Mouse (Mus musculus) intestine, postnatal 0 days (tissue): ENCODE measurements around the gene Wdr60. TPM values are rescaled to one million over a fixed set of nuclear protein-coding genes. Genes with fewer than 3 reads are reported as not detected.

ENCODE experiments used
- ATAC-seq: fragments of 200-750 bp; cut with Nextera tagmentation; 2 replicates; pipeline ENCODE4 v1.8.0; 2017; ENCODE audit warnings: mild to moderate bottlenecking, moderate TSS enrichment, moderate library complexity
- H3K27ac ChIP-seq: fragments of 300-500 bp; sonication (generic); 2 replicates; pipeline ENCODE4 v1.5.1; 2014; ENCODE audit warnings: mild to moderate bottlenecking, low read depth, low read length, moderate library complexity
- H3K27me3 ChIP-seq: fragments of 300-500 bp; sonication (generic); replicated peaks from 2 replicates; pipeline ENCODE4 v1.6.1; 2014; ENCODE audit warnings: low read length, mixed read lengths; ENCODE audit not compliant: control insufficient read depth, insufficient read depth
- H3K36me3 ChIP-seq: fragments of 300-500 bp; sonication (generic); 2 replicates; pipeline ENCODE4 v1.6.1; 2014; ENCODE audit warnings: mild to moderate bottlenecking, moderate library complexity; ENCODE audit not compliant: control insufficient read depth, insufficient read depth
- H3K4me1 ChIP-seq: fragments of 300-500 bp; sonication (generic); replicated peaks from 2 replicates; pipeline ENCODE4 v1.6.1; 2014; ENCODE audit warnings: antibody characterized with exemption, low read length, mixed read lengths; ENCODE audit not compliant: control insufficient read depth, insufficient read depth
- H3K4me2 ChIP-seq: fragments of 300-500 bp; sonication (generic); replicated peaks from 2 replicates; pipeline ENCODE4 v1.6.1; 2014; ENCODE audit warnings: low read depth, mild to moderate bottlenecking, moderate library complexity
- H3K4me3 ChIP-seq: fragments of 300-500 bp; sonication (generic); 2 replicates; pipeline ENCODE4 v1.5.1; 2014; ENCODE audit warnings: low read depth, low read length
- H3K9ac ChIP-seq: fragments of 300-500 bp; sonication (generic); 2 replicates; pipeline ENCODE4 v1.6.1; 2014; ENCODE audit warnings: mild to moderate bottlenecking, low read depth, low read length
- H3K9me3 ChIP-seq: fragments of 300-500 bp; sonication (generic); 2 replicates; pipeline ENCODE4 v1.6.1; 2016; ENCODE audit warnings: mixed run types; ENCODE audit not compliant: control insufficient read depth
- CTCF ChIP-seq: sonication (generic); IDR thresholded peaks from 2 replicates; pipeline ENCODE4 v1.5.1; 2016; ENCODE audit warnings: low read depth, mild to moderate bottlenecking, control low read depth, antibody characterized with exemption, moderate library complexity
- WGBS: fragments of 180-500 bp; shearing (Covaris S2); extraction: QIAGEN DNeasy Blood & Tissue Kit; methylation state at CpG from one replicate; pipeline ENCODE4 v1.1.7; 2014; 5-methylcytosine and 5-hydroxymethylcytosine counted together
- polyA plus RNA-seq: library from polyadenylated mRNA; unstranded; fragments of >200 nt; fragmentation: Nextera tagmentation; extraction: Ambion mirVana; gene quantifications from 2 replicates; pipeline ENCODE4 v1.2.1, GENCODE M21; 2015

Wdr60 gene
- polyA plus RNA-seq, 1 experiment from 2014 or later, result 4.4 TPM

DNA sequence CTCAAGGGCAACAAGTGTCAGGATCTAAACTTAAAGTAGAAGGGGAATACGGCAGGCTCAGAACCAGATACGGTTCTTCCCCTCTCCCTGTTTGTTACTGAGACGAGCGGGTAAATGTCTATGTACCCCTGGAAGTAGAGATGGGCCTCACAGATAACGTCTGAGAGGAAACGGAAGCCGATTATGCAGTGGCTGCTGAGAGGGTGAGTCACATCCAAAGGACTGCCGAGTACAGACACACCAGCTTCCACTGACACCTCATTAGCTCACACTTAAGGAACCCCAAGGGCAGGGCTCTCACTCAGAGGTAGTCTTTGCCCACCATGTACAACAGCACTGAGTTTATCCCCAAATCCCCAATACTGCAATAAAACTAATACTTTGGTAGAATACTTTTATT, 8.2 kb downstream of the Wdr60 start:
- no peaks in the 10 kb centered on the region for H3K4me1 ChIP-seq
- no peaks in the 10 kb centered on the region for H3K9me3 ChIP-seq
- TF ChIP-seq CTCF, result no peak
- WGBS, result 51% methylated on average over 8 of the region's 8 CpGs
- H3K27me3 ChIP-seq, result no peaks in the 10 kb centered on the region
- no peak for ATAC-seq
- H3K4me3 ChIP-seq, result no peak overlapping the region
- no peak overlapping the region for H3K27ac ChIP-seq
- H3K36me3 ChIP-seq, result peaks cover 4% of the 10 kb centered on the region; the same call in 1 of the 2 replicates
- no peak overlapping the region for H3K9ac ChIP-seq
- H3K4me2 ChIP-seq, result no peak overlapping the region

DNA sequence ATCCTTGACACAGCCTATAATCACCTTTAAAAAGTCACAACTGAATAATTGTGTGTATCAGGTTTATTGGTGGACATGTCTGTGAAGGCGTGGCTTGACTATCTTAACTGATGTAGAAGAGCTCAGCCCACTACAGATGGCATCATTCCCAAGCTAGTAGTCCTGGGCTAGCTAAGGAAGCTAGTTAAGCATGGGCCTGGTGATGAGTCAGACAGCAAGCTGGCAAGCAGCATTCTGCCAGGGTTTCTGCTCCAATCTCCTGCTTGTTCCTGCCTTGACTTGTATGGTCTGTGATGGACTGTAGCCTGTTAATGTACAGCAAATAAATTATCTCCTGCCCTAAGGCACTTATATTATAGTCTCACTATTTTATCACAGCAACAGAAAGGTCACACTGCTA, 18.2 kb downstream of the Wdr60 start:
- no peak for ATAC-seq
- no peak for TF ChIP-seq CTCF
- no peaks in the 10 kb centered on the region for H3K9me3 ChIP-seq
- no peak overlapping the region for H3K9ac ChIP-seq
- no peak overlapping the region for H3K4me2 ChIP-seq
- no peak overlapping the region for H3K27ac ChIP-seq
- no peaks in the 10 kb centered on the region for H3K27me3 ChIP-seq
- WGBS, result 95% methylated on average over 1 of the region's 1 CpGs
- H3K4me1 ChIP-seq, result no peaks in the 10 kb centered on the region
- H3K4me3 ChIP-seq, result no peak overlapping the region
- H3K36me3 ChIP-seq, result peaks cover 18% of the 10 kb centered on the region; the same call in 1 of the 2 replicates

DNA sequence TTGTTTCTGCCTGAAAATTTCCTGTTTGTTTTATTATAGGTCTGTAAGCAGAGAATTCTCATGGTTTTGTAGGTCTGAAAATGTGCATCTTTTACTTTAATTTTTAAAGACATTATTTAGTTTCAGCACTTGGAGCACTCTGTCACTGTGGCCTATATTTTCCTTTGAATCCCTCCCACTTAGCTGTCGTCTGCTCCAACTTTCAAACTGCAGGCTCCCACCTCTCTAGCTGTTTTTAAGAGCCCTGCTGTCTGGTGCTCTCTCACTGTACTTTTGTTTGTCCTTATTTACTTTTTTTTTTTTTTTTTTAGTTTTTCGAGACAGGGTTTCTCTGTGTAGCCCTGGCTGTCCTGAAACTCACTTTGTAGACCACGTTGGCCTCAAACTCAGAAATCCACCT, 24.0 kb downstream of the Wdr60 start:
- Histone ChIP-seq H3K27ac (no peak overlapping the region), H3K4me3 (no peak overlapping the region), H3K9me3 (no peaks in the 10 kb centered on the region), H3K4me2 (no peak overlapping the region), H3K27me3 (no peaks in the 10 kb centered on the region), H3K4me1 (no peaks in the 10 kb centered on the region), H3K9ac (no peak overlapping the region), H3K36me3 (0 out of 2 replicates have a peak, but pooled peaks cover 8% of the 10 kb centered on the region)
- WGBS, result 51% methylated on average over 3 of the region's 3 CpGs
- ATAC-seq, result no peak
- no peak for TF ChIP-seq CTCF

DNA sequence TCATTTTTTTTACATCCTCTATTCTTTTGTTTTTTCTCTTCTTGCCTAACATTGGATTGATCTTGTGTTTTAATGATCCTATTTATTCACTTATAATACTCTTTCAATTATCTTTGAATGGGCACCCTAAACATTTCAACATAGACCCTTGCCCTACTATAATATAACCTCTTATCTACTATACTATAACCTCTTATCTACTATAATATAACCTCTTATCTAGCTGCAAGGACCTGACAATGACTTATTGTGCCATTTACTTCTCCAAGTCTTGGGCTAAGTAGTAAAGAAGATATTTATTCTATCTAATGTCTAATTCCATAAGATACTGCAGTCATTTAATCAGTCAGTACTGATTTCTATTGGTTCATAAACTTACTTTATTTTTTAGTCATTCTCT, 24.5 kb downstream of the Wdr60 start:
- no peak for TF ChIP-seq CTCF
- H3K27ac ChIP-seq, result no peak overlapping the region
- no peak overlapping the region for H3K9ac ChIP-seq
- ATAC-seq, result peak; percentile 75
- no peak overlapping the region for H3K4me3 ChIP-seq
- no peak overlapping the region for H3K4me2 ChIP-seq
- H3K27me3 ChIP-seq, result no peaks in the 10 kb centered on the region
- 0 out of 2 replicates have a peak, but pooled peaks cover 8% of the 10 kb centered on the region for H3K36me3 ChIP-seq
- H3K9me3 ChIP-seq, result no peaks in the 10 kb centered on the region
- no peaks in the 10 kb centered on the region for H3K4me1 ChIP-seq

DNA sequence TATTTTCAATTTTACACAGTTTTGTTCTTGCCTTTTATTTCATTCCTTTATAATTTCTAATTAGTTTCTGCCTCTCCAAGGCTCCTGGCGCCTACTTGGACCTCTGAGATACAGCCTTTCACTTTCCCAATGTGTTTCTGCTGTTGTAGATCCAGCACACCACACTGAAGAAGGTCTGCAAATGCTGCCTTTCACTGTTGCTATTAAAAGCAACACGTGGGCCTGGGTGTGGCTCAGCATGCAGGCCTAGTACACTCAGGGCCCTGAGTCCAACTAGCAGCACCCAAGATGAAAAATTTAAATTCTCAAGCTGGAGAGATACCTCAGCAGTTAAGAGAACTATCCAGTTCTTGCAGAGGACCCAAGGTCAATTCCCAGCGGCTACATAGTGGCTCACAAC, 26.2 kb downstream of the Wdr60 start:
- no peak for ATAC-seq
- H3K9me3 ChIP-seq, result no peaks in the 10 kb centered on the region
- H3K27me3 ChIP-seq, result no peaks in the 10 kb centered on the region
- no peaks in the 10 kb centered on the region for H3K4me1 ChIP-seq
- H3K27ac ChIP-seq, result no peak overlapping the region
- H3K36me3 ChIP-seq, result 0 out of 2 replicates have a peak, but pooled peaks cover 8% of the 10 kb centered on the region
- TF ChIP-seq CTCF, result no peak
- no peak overlapping the region for H3K4me3 ChIP-seq
- no peak overlapping the region for H3K4me2 ChIP-seq
- no peak overlapping the region for H3K9ac ChIP-seq
- 65% methylated on average over 3 of the region's 3 CpGs for WGBS

DNA sequence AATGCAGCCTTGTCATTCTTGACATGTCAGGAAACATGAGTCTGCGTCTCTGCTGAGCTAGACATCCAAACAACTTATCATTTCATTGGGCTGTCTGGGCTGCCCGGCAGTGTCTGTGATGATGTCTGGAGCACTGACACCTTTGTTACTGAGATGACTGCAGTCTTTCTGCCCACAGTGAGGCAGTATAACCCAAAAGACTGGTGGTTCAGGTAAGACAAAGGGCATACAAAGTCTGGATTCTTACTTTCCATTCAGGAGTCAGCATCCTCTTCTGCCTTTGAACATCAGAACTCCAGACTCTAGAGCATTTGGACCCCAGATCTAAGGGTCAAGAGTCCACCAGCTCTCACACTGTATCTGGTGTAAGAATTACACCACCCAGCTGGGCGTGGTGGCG, 27.5 kb downstream of the Wdr60 start:
- Histone ChIP-seq H3K36me3 (peaks cover 2% of the 10 kb centered on the region; the same call in 1 of the 2 replicates), H3K9me3 (no peaks in the 10 kb centered on the region), H3K4me2 (no peak overlapping the region), H3K9ac (no peak overlapping the region), H3K27ac (no peak overlapping the region), H3K4me3 (no peak overlapping the region), H3K27me3 (no peaks in the 10 kb centered on the region), H3K4me1 (no peaks in the 10 kb centered on the region)
- 77% methylated on average over 4 of the region's 4 CpGs for WGBS
- peak; percentile 72 for ATAC-seq
- TF ChIP-seq CTCF, result peak; percentile 79

DNA sequence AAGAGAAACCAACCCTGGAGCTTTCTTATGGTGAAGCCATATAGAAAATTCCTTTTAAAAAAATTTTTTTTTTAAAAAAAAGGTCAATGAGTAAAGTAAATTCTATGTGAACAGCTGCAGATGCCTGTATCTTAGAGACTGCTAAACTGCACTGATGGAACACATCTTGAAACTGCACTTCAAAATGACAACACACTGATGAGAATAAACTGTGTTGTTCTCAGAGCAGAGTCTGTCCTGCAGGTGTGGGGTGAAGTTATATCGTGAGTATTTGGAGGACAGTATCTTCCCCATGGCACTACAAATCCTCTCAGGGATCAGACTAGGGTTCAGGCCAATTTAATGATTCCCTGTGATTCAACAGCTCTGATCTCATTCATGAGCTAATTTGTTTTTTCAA, 30.8 kb downstream of the Wdr60 start:
- Histone ChIP-seq H3K27ac (peak overlapping the region; percentile 28; the same call in 1 of the 2 replicates), H3K36me3 (peaks cover 3% of the 10 kb centered on the region; the same call in 1 of the 2 replicates), H3K4me1 (no peaks in the 10 kb centered on the region), H3K9ac (no peak overlapping the region), H3K9me3 (no peaks in the 10 kb centered on the region), H3K27me3 (no peaks in the 10 kb centered on the region), H3K4me3 (no peak overlapping the region), H3K4me2 (no peak overlapping the region)
- TF ChIP-seq CTCF, result no peak
- ATAC-seq, result no peak
- 70% methylated on average over 1 of the region's 1 CpGs for WGBS
